ENCODE assay signal across 12 mouse cellular contexts in the genomic region with DNA sequence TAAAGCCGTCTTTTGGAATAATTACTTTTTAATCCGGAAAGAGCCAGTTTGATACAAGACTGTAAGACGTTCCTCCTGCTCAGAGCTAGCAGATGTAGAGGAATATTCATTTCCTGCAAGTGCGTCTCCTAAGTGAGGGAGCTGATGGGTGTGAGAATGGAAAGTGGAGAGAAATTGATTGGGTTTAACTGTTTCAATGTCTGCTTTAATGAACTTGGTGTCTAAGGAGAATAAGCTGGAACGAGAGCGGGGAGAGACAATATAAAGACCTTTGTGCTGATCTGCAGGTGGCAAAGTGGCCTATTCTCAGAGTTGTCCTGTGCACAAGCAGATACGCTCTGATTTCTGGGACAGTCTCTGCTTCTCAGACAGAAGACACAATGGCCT. TPM values are rescaled to one million over a fixed set of nuclear protein-coding genes. Genes with fewer than 3 reads are reported as not detected.
A peak's percentile ranks its signal among the peaks of the same experiment; 100 is the strongest.
DNase-seq lines count a peak whose midpoint lies in the region; ATAC-seq and TF ChIP-seq lines count a peak whose summit lies in the region.
"Had no signal": no experiment of that assay in that cellular context is flagged by ENCODE, and none has a peak within 500 bp of the region (broad histone marks: within the 10 kb centered on the region; RNA-seq: fewer than 3 reads in every experiment).

No protein-coding gene starts in this region.

- no peak for TF ChIP-seq EP300 in heart, postnatal 0 days (IDR thresholded peaks at IDR 0.05; ENCODE audit: low read depth)

- no peak for ATAC-seq in heart, postnatal 0 days (ENCODE audit: insufficient read depth, low read depth)
- ATAC-seq in lung, embryonic 16.5 days (ENCODE audit: low read depth): no peak; the same call in 1 of the 2 replicates
- ATAC-seq in intestine, embryonic 15.5 days: no peak; the same call in 1 of the 2 replicates
- no peak for ATAC-seq in stomach, embryonic 14.5 days (ENCODE audit: insufficient number of reproducible peaks, insufficient read depth, low FRiP score, low read depth)

- no peak overlapping the region for H3K4me2 ChIP-seq in heart, postnatal 0 days (ENCODE audit: low read depth, low read length)
- H3K4me2 ChIP-seq in lung, embryonic 16.5 days (ENCODE audit: low read depth, low read length): peak overlapping the region; percentile 61
- peak overlapping the region; percentile 63 for H3K4me2 ChIP-seq in intestine, embryonic 15.5 days (replicated peaks)
- H3K4me2 ChIP-seq in stomach, embryonic 14.5 days (replicated peaks; ENCODE audit: low read depth, low read length): peak overlapping the region; percentile 28; the same call in 1 of the 2 replicates

- no peak for TF ChIP-seq CTCF in heart, postnatal 0 days (IDR thresholded peaks at IDR 0.05; ENCODE audit: low read depth)

- H3K9me3 ChIP-seq in heart, postnatal 0 days (replicated peaks; ENCODE audit: control insufficient read depth, low read length): no peaks in the 10 kb centered on the region
- no peaks in the 10 kb centered on the region for H3K9me3 ChIP-seq in lung, embryonic 16.5 days (ENCODE audit: control insufficient read depth, low read length)
- H3K9me3 ChIP-seq in intestine, embryonic 15.5 days: no peaks in the 10 kb centered on the region
- H3K9me3 ChIP-seq in stomach, embryonic 14.5 days (ENCODE audit: control insufficient read depth, low read depth, low read length): no peaks in the 10 kb centered on the region
- H3K9me3 ChIP-seq: forebrain, embryonic 15.5 days; liver, embryonic 13.5 days had no signal

- no peaks in the 10 kb centered on the region for H3K36me3 ChIP-seq in heart, postnatal 0 days (replicated peaks; ENCODE audit: control insufficient read depth, insufficient read depth, low read length)
- no peaks in the 10 kb centered on the region for H3K36me3 ChIP-seq in lung, embryonic 16.5 days (ENCODE audit: control insufficient read depth, insufficient read depth, low read length)
- no peaks in the 10 kb centered on the region for H3K36me3 ChIP-seq in intestine, embryonic 15.5 days
- no peaks in the 10 kb centered on the region for H3K36me3 ChIP-seq in stomach, embryonic 14.5 days (ENCODE audit: control insufficient read depth, insufficient read depth, low read length)
- H3K36me3 ChIP-seq: forebrain, embryonic 15.5 days; liver, embryonic 13.5 days had no signal

- H3K27ac ChIP-seq in heart, postnatal 0 days (ENCODE audit: low read depth): no peak overlapping the region
- peak overlapping the region; percentile 78 for H3K27ac ChIP-seq in lung, embryonic 16.5 days (ENCODE audit: low read length)
- peak overlapping the region; percentile 91 for H3K27ac ChIP-seq in intestine, embryonic 15.5 days
- peak overlapping the region; percentile 10 for H3K27ac ChIP-seq in stomach, embryonic 14.5 days (ENCODE audit: low read length)
- H3K27ac ChIP-seq: forebrain, embryonic 15.5 days; liver, embryonic 13.5 days had no signal

- H3K4me3 ChIP-seq in heart, postnatal 0 days (ENCODE audit: low read depth, low read length): no peak overlapping the region
- no peak overlapping the region for H3K4me3 ChIP-seq in lung, embryonic 16.5 days (ENCODE audit: low read length)
- no peak overlapping the region; the same call in 1 of the 2 replicates for H3K4me3 ChIP-seq in intestine, embryonic 15.5 days (replicated peaks)
- no peak overlapping the region for H3K4me3 ChIP-seq in stomach, embryonic 14.5 days (ENCODE audit: low read depth, low read length)
- H3K4me3 ChIP-seq: forebrain, embryonic 15.5 days had no signal

- 0 out of 2 replicates have a peak overlapping the region, but pooled peaks have one; percentile 30 for H3K9ac ChIP-seq in heart, postnatal 0 days (replicated peaks; ENCODE audit: low read depth, low read length)
- H3K9ac ChIP-seq in lung, embryonic 16.5 days (ENCODE audit: low read length): no peak overlapping the region
- H3K9ac ChIP-seq in intestine, embryonic 15.5 days: no peak overlapping the region
- H3K9ac ChIP-seq in stomach, embryonic 14.5 days (replicated peaks; ENCODE audit: low read depth, low read length): no peak overlapping the region
- H3K9ac ChIP-seq: forebrain, embryonic 15.5 days had no signal

- 69% methylated on average over 7 of the region's 7 CpGs for WGBS in heart, postnatal 0 days
- WGBS in lung, embryonic 16.5 days: 47% methylated on average over 7 of the region's 7 CpGs
- 54% methylated on average over 7 of the region's 7 CpGs for WGBS in intestine, embryonic 15.5 days
- 46% methylated on average over 7 of the region's 7 CpGs for WGBS in stomach, embryonic 14.5 days

- H3K4me1 ChIP-seq in heart, postnatal 0 days (ENCODE audit: control insufficient read depth, insufficient read depth): peaks cover 3% of the 10 kb centered on the region; the same call in 1 of the 2 replicates
- peaks cover 12% of the 10 kb centered on the region for H3K4me1 ChIP-seq in lung, embryonic 16.5 days (replicated peaks; ENCODE audit: control insufficient read depth, insufficient read depth, low read length)
- H3K4me1 ChIP-seq in intestine, embryonic 15.5 days (replicated peaks): peaks cover 12% of the 10 kb centered on the region; the same call in 1 of the 2 replicates
- H3K4me1 ChIP-seq in stomach, embryonic 14.5 days (ENCODE audit: control insufficient read depth, insufficient read depth, low read length): no peaks in the 10 kb centered on the region

- no peak for DNase-seq in heart, postnatal 0 days (ENCODE audit: low spot score)
- no peak for DNase-seq in heart, postnatal 4 days
- DNase-seq in lung, postnatal 25 days (ENCODE audit: low spot score): no peak
- no peak for DNase-seq in layer of hippocampus, adult 8-10 months (ENCODE audit: low spot score in 2 of 2)
- DNase-seq: adrenal gland, postnatal 14 days; cerebellum, adult 11 months; liver, embryonic 13.5 days had no signal

- H3K27me3 ChIP-seq in heart, postnatal 0 days (ENCODE audit: control insufficient read depth, insufficient read depth, low read length): no peaks in the 10 kb centered on the region
- no peaks in the 10 kb centered on the region for H3K27me3 ChIP-seq in lung, embryonic 16.5 days (ENCODE audit: control insufficient read depth, insufficient read depth, low read depth, low read length)
- H3K27me3 ChIP-seq in intestine, embryonic 15.5 days (replicated peaks): no peaks in the 10 kb centered on the region
- no peaks in the 10 kb centered on the region for H3K27me3 ChIP-seq in stomach, embryonic 14.5 days (ENCODE audit: control insufficient read depth, insufficient read depth, low read length)
- H3K27me3 ChIP-seq: forebrain, embryonic 15.5 days had no signal

RNA-seq across cellular contexts. Expression of a gene that starts 19.8 kb away (rescaled TPM):
- total RNA-seq in heart, postnatal 0 days (2014; rRNA removed; ENCODE audit: low replicate concordance): 8.6 and 22.6 TPM in 2 replicates
- 9.1 and 9.3 TPM in 2 replicates for polyA plus RNA-seq in heart, postnatal 0 days (2015; fragmentation: Nextera tagmentation; extraction: Ambion mirVana)
- total RNA-seq in heart, postnatal 4 days (2021): 1 to 10 TPM; 7.8 to 7.9 TPM
- 7.4 and 7.7 TPM in 2 replicates for polyA plus RNA-seq in lung, embryonic 16.5 days (2015; fragmentation: Nextera tagmentation; extraction: Ambion mirVana)
- 7.2 and 8.0 TPM in 2 replicates for polyA plus RNA-seq in intestine, embryonic 15.5 days (2015; fragmentation: Nextera tagmentation; extraction: Ambion mirVana)
- polyA plus RNA-seq in stomach, embryonic 14.5 days (2014; fragmentation: Nextera tagmentation; extraction: Ambion mirVana): 12.4 and 13.0 TPM in 2 replicates
- 10 to 100 TPM; 86.8 to 95.2 (median 88.6) TPM for total RNA-seq in layer of hippocampus, adult 8-10 months (2022)

RNA-seq across cellular contexts. Expression of a gene that starts 26.5 kb away (rescaled TPM):
- not detected in 2 replicates for total RNA-seq in heart, postnatal 0 days (2014; rRNA removed; ENCODE audit: low replicate concordance)
- not detected in 2 replicates for polyA plus RNA-seq in heart, postnatal 0 days (2015; fragmentation: Nextera tagmentation; extraction: Ambion mirVana)
- total RNA-seq in heart, postnatal 4 days (2021): 1 to 10 TPM; 1.5 to 2.1 TPM
- not detected in 2 replicates for polyA plus RNA-seq in lung, embryonic 16.5 days (2015; fragmentation: Nextera tagmentation; extraction: Ambion mirVana)
- polyA plus RNA-seq in intestine, embryonic 15.5 days (2015; fragmentation: Nextera tagmentation; extraction: Ambion mirVana): not detected in 2 replicates
- 0.25 and 0.42 TPM in 2 replicates for polyA plus RNA-seq in stomach, embryonic 14.5 days (2014; fragmentation: Nextera tagmentation; extraction: Ambion mirVana)
- total RNA-seq in layer of hippocampus, adult 8-10 months (2022): 10 to 100 TPM in 2 of 4 experiments, 1 to 10 TPM in 2; 7.4 to 12.1 (median 9.6) TPM

RNA-seq across cellular contexts. Expression of a gene that starts 30.3 kb away (rescaled TPM):
- not detected in 2 replicates for total RNA-seq in heart, postnatal 0 days (2014; rRNA removed; ENCODE audit: low replicate concordance)
- polyA plus RNA-seq in heart, postnatal 0 days (2015; fragmentation: Nextera tagmentation; extraction: Ambion mirVana): 0.05 TPM in 1 of 2 replicates, not detected in the other
- not detected for total RNA-seq in heart, postnatal 4 days (2021)
- 2.6 and 3.7 TPM in 2 replicates for polyA plus RNA-seq in lung, embryonic 16.5 days (2015; fragmentation: Nextera tagmentation; extraction: Ambion mirVana)
- polyA plus RNA-seq in intestine, embryonic 15.5 days (2015; fragmentation: Nextera tagmentation; extraction: Ambion mirVana): 19.3 TPM in 2 replicates
- polyA plus RNA-seq in stomach, embryonic 14.5 days (2014; fragmentation: Nextera tagmentation; extraction: Ambion mirVana): 11.2 and 11.5 TPM in 2 replicates
- not detected for total RNA-seq in layer of hippocampus, adult 8-10 months (2022)
- total RNA-seq: adrenal gland, postnatal 14 days; left cerebral cortex, adult 18-20 months had no signal
- polyA plus RNA-seq: forebrain, embryonic 15.5 days had no signal

RNA-seq across cellular contexts. Expression of a gene that starts 37.7 kb away (rescaled TPM):
- 5.8 and 12.9 TPM in 2 replicates for total RNA-seq in heart, postnatal 0 days (2014; rRNA removed; ENCODE audit: low replicate concordance)
- polyA plus RNA-seq in heart, postnatal 0 days (2015; fragmentation: Nextera tagmentation; extraction: Ambion mirVana): 1.7 and 2.0 TPM in 2 replicates
- 1 to 10 TPM; 3.8 to 4.6 TPM for total RNA-seq in heart, postnatal 4 days (2021)
- polyA plus RNA-seq in lung, embryonic 16.5 days (2015; fragmentation: Nextera tagmentation; extraction: Ambion mirVana): 6.1 and 7.0 TPM in 2 replicates
- 7.9 and 9.9 TPM in 2 replicates for polyA plus RNA-seq in intestine, embryonic 15.5 days (2015; fragmentation: Nextera tagmentation; extraction: Ambion mirVana)
- polyA plus RNA-seq in stomach, embryonic 14.5 days (2014; fragmentation: Nextera tagmentation; extraction: Ambion mirVana): 5.5 and 6.1 TPM in 2 replicates
- 1 to 10 TPM; 5.8 to 8.7 (median 6.6) TPM for total RNA-seq in layer of hippocampus, adult 8-10 months (2022)

RNA-seq across cellular contexts. Expression of a gene that starts 39.9 kb away (rescaled TPM):
- 448 and 685 TPM in 2 replicates for total RNA-seq in heart, postnatal 0 days (2014; rRNA removed; ENCODE audit: low replicate concordance)
- polyA plus RNA-seq in heart, postnatal 0 days (2015; fragmentation: Nextera tagmentation; extraction: Ambion mirVana): 948 and 963 TPM in 2 replicates
- total RNA-seq in heart, postnatal 4 days (2021): 100 to 1,000 TPM; 719 to 727 TPM
- polyA plus RNA-seq in lung, embryonic 16.5 days (2015; fragmentation: Nextera tagmentation; extraction: Ambion mirVana): 2,553 and 2,793 TPM in 2 replicates
- polyA plus RNA-seq in intestine, embryonic 15.5 days (2015; fragmentation: Nextera tagmentation; extraction: Ambion mirVana): 2,332 and 2,514 TPM in 2 replicates
- 2,904 and 2,937 TPM in 2 replicates for polyA plus RNA-seq in stomach, embryonic 14.5 days (2014; fragmentation: Nextera tagmentation; extraction: Ambion mirVana)
- total RNA-seq in layer of hippocampus, adult 8-10 months (2022): 1,000 to 10,000 TPM; 1,240 to 1,334 (median 1,291) TPM
